Mouse (Mus musculus): ENCODE data around the gene Hoxc5. TPM values are rescaled to one million over a fixed set of nuclear protein-coding genes. Genes with fewer than 3 reads are reported as not detected.

Hoxc5 gene
- total and polyA plus RNA-seq, 2 experiments from 2014 or later, result 5.4 to 6.4 TPM

GRCm38 (mm10) chr15:103015406-103016166 lies 48.3 kb downstream of the Hoxc5 start:
- ATAC-seq (no peak), DNase-seq (ENCODE audit: low spot score) (no peak)
- Histone ChIP-seq H3K27ac (no peak overlapping the region), H3K4me3 (ENCODE audit: low read length) (peak overlapping the region; percentile 27; the same call in 1 of the 2 replicates), H3K4me2 (ENCODE audit: low read depth, low read length) (peak overlapping the region; percentile 57), H3K4me1 (ENCODE audit: insufficient read depth, low read length) (no peaks in the 10 kb centered on the region), H3K27me3 (ENCODE audit: insufficient read depth, low read length) (peaks cover 97% of the 10 kb centered on the region), H3K36me3 (ENCODE audit: insufficient read depth, low read length) (no peaks in the 10 kb centered on the region), H3K9me3 (ENCODE audit: low read length) (no peaks in the 10 kb centered on the region), H3K9ac (replicated peaks; ENCODE audit: low read length) (peak overlapping the region; percentile 33; the same call in 1 of the 2 replicates)
- 3% methylated on average over 19 of the region's 19 CpGs for WGBS
- TF ChIP-seq CTCF (IDR thresholded peaks at IDR 0.05; ENCODE audit: low read depth), result no peak

GRCm38 (mm10) chr15:103018636-103019035 lies 51.4 kb downstream of the Hoxc5 start, which contains the start of gene Hoxc4:
Hoxc4 (plus strand) TSS chr15:103018934.
- TF ChIP-seq CTCF (IDR thresholded peaks at IDR 0.05; ENCODE audit: low read depth), result no peak
- no peak for DNase-seq (ENCODE audit: low spot score)
- ATAC-seq, result no peak
- no peaks in the 10 kb centered on the region for H3K4me1 ChIP-seq (ENCODE audit: insufficient read depth, low read length)
- H3K27me3 ChIP-seq (ENCODE audit: insufficient read depth, low read length), result peaks cover 98% of the 10 kb centered on the region
- no peak within 1 kb of the TSS for H3K4me3 ChIP-seq (ENCODE audit: low read length)
- H3K9me3 ChIP-seq (ENCODE audit: low read length), result no peaks in the 10 kb centered on the region
- H3K36me3 ChIP-seq (ENCODE audit: insufficient read depth, low read length), result no peaks in the 10 kb centered on the region
- no peak within 1 kb of the TSS for H3K4me2 ChIP-seq (ENCODE audit: low read depth, low read length)
- 11% methylated on average over 9 of the region's 9 CpGs for WGBS
- H3K9ac ChIP-seq (replicated peaks; ENCODE audit: low read length), result no peak within 1 kb of the TSS
- H3K27ac ChIP-seq, result no peak within 1 kb of the TSS

GRCm38 (mm10) chr15:103020899-103021418 lies 53.7 kb downstream of the Hoxc5 start:
- H3K4me2 ChIP-seq (ENCODE audit: low read depth, low read length), result peak overlapping the region; percentile 23; the same call in 1 of the 2 replicates
- no peak for ATAC-seq
- H3K27me3 ChIP-seq (ENCODE audit: insufficient read depth, low read length), result peaks cover 97% of the 10 kb centered on the region

GRCm38 (mm10) chr15:103021544-103021943 lies 54.3 kb downstream of the Hoxc5 start:
- WGBS, result 10% methylated on average over 8 of the region's 8 CpGs
- DNase-seq (ENCODE audit: low spot score) (no peak), ATAC-seq (no peak)
- peak overlapping the region; percentile 23; the same call in 1 of the 2 replicates for H3K4me2 ChIP-seq (ENCODE audit: low read depth, low read length)
- H3K4me1 ChIP-seq (ENCODE audit: insufficient read depth, low read length), result no peaks in the 10 kb centered on the region
- no peak overlapping the region for H3K27ac ChIP-seq
- H3K36me3 ChIP-seq (ENCODE audit: insufficient read depth, low read length), result no peaks in the 10 kb centered on the region
- peaks cover 97% of the 10 kb centered on the region for H3K27me3 ChIP-seq (ENCODE audit: insufficient read depth, low read length)
- no peaks in the 10 kb centered on the region for H3K9me3 ChIP-seq (ENCODE audit: low read length)
- TF ChIP-seq CTCF (IDR thresholded peaks at IDR 0.05; ENCODE audit: low read depth), result no peak
- H3K9ac ChIP-seq (replicated peaks; ENCODE audit: low read length), result no peak overlapping the region
- H3K4me3 ChIP-seq (ENCODE audit: low read length), result no peak overlapping the region

More at GRCm38 (mm10) chr15:103020899-103021418, 53.7 kb downstream of the Hoxc5 start:
- no peaks in the 10 kb centered on the region for H3K9me3 ChIP-seq (ENCODE audit: low read length)
- H3K4me1 ChIP-seq (ENCODE audit: insufficient read depth, low read length), result no peaks in the 10 kb centered on the region
- H3K27ac ChIP-seq, result no peak overlapping the region
- no peak overlapping the region for H3K4me3 ChIP-seq (ENCODE audit: low read length)
- no peak overlapping the region for H3K9ac ChIP-seq (replicated peaks; ENCODE audit: low read length)
- H3K36me3 ChIP-seq (ENCODE audit: insufficient read depth, low read length), result no peaks in the 10 kb centered on the region
- DNase-seq (ENCODE audit: low spot score), result no peak
- WGBS, result 2% methylated on average over 8 of the region's 8 CpGs
- TF ChIP-seq CTCF (IDR thresholded peaks at IDR 0.05; ENCODE audit: low read depth), result no peak

- WGBS, result 7% methylated on average over 2 of the region's 2 CpGs
- Histone ChIP-seq H3K27me3 (ENCODE audit: insufficient read depth, low read length) (peaks cover 96% of the 10 kb centered on the region), H3K9ac (replicated peaks; ENCODE audit: low read length) (no peak overlapping the region), H3K36me3 (ENCODE audit: insufficient read depth, low read length) (no peaks in the 10 kb centered on the region), H3K4me2 (ENCODE audit: low read depth, low read length) (no peak overlapping the region), H3K9me3 (ENCODE audit: low read length) (no peaks in the 10 kb centered on the region), H3K4me3 (ENCODE audit: low read length) (no peak overlapping the region), H3K27ac (no peak overlapping the region), H3K4me1 (ENCODE audit: insufficient read depth, low read length) (no peaks in the 10 kb centered on the region)
- DNase-seq (ENCODE audit: low spot score) (no peak), ATAC-seq (no peak)
- TF ChIP-seq CTCF (IDR thresholded peaks at IDR 0.05; ENCODE audit: low read depth), result no peak
Observed at GRCm38 (mm10) chr15:103024131-103024530, 56.9 kb downstream of the Hoxc5 start.

GRCm38 (mm10) chr15:103027266-103028235 lies 60.3 kb downstream of the Hoxc5 start:
- Histone ChIP-seq H3K4me3 (ENCODE audit: low read length) (peak overlapping the region; percentile 19), H3K36me3 (ENCODE audit: insufficient read depth, low read length) (no peaks in the 10 kb centered on the region), H3K4me2 (ENCODE audit: low read depth, low read length) (peak overlapping the region; percentile 39), H3K27me3 (ENCODE audit: insufficient read depth, low read length) (peaks cover 89% of the 10 kb centered on the region), H3K4me1 (ENCODE audit: insufficient read depth, low read length) (no peaks in the 10 kb centered on the region), H3K27ac (peak overlapping the region; percentile 54), H3K9me3 (ENCODE audit: low read length) (no peaks in the 10 kb centered on the region), H3K9ac (replicated peaks; ENCODE audit: low read length) (no peak overlapping the region; the same call in 1 of the 2 replicates)
- TF ChIP-seq CTCF (IDR thresholded peaks at IDR 0.05; ENCODE audit: low read depth), result no peak
- no peak for ATAC-seq
- WGBS, result 4% methylated on average over 43 of the region's 43 CpGs
- no peak for DNase-seq (ENCODE audit: low spot score)

Data from hindbrain, postnatal 0 days (tissue).